Mouse (Mus musculus): ENCODE data around the gene Tmem135. TPM values are rescaled to one million over a fixed set of nuclear protein-coding genes. Genes with fewer than 3 reads are reported as not detected.

Tmem135 gene
- polyA plus RNA-seq (2015; fragmentation: Nextera tagmentation; extraction: Ambion mirVana), result 21.7 and 26.1 TPM in 2 replicates

- Histone ChIP-seq H3K9me3 (ENCODE audit: low read length) (no peaks in the 10 kb centered on the region), H3K27me3 (replicated peaks; ENCODE audit: insufficient read depth, low read length) (no peaks in the 10 kb centered on the region), H3K27ac (ENCODE audit: low read length) (peak within 1 kb of the TSS; percentile 88), H3K4me3 (ENCODE audit: low read depth, low read length) (peak within 1 kb of the TSS; percentile 73), H3K36me3 (ENCODE audit: insufficient read depth, low read length) (no peaks in the 10 kb centered on the region), H3K4me2 (replicated peaks; ENCODE audit: low read depth, low read length) (peak within 1 kb of the TSS; percentile 92), H3K4me1 (ENCODE audit: insufficient read depth, low read depth, low read length) (peaks cover 2% of the 10 kb centered on the region), H3K9ac (replicated peaks; ENCODE audit: low read depth) (peak within 1 kb of the TSS; percentile 77)
- whole genome bisulfite sequencing, result under 1% methylated on average over 24 of the region's 62 CpGs
- TF ChIP-seq EP300 (IDR thresholded peaks at IDR 0.05) (no peak), CTCF (IDR thresholded peaks at IDR 0.05) (peak; percentile 24)
- DNase-seq (ENCODE audit: low spot score), result peak; percentile 98
- ATAC-seq, result peak; percentile 96
These were observed at the start of gene Tmem135, which contains the start of gene Fzd4 for GRCm38 (mm10) chr7:89404081-89404733. Gene Tmem135, minus strand, starts transcription at chr7:89404222. Gene Fzd4, plus strand, starts transcription at chr7:89404355.

- no peaks in the 10 kb centered on the region for H3K9me3 ChIP-seq (ENCODE audit: low read length)
- TF ChIP-seq EP300 (IDR thresholded peaks at IDR 0.05) (no peak), CTCF (IDR thresholded peaks at IDR 0.05) (no peak)
- H3K9ac ChIP-seq (replicated peaks; ENCODE audit: low read depth), result no peak overlapping the region
- no peak for ATAC-seq
- H3K27me3 ChIP-seq (replicated peaks; ENCODE audit: insufficient read depth, low read length), result no peaks in the 10 kb centered on the region
- DNase-seq (ENCODE audit: low spot score), result no peak
- H3K4me1 ChIP-seq (ENCODE audit: insufficient read depth, low read depth, low read length), result no peaks in the 10 kb centered on the region
- WGBS, result 48% methylated on average over 2 of the region's 2 CpGs
- no peak overlapping the region for H3K4me2 ChIP-seq (replicated peaks; ENCODE audit: low read depth, low read length)
- no peak overlapping the region for H3K27ac ChIP-seq (ENCODE audit: low read length)
- no peaks in the 10 kb centered on the region for H3K36me3 ChIP-seq (ENCODE audit: insufficient read depth, low read length)
- H3K4me3 ChIP-seq (ENCODE audit: low read depth, low read length), result no peak overlapping the region
These were observed 46.3 kb upstream of the Tmem135 start for GRCm38 (mm10) chr7:89450312-89450711.

GRCm38 (mm10) chr7:89445137-89445536, 41.1 kb upstream of the Tmem135 start:
- no peaks in the 10 kb centered on the region for H3K4me1 ChIP-seq (ENCODE audit: insufficient read depth, low read depth, low read length)
- no peak overlapping the region for H3K4me2 ChIP-seq (replicated peaks; ENCODE audit: low read depth, low read length)
- H3K4me3 ChIP-seq (ENCODE audit: low read depth, low read length), result no peak overlapping the region
- H3K27ac ChIP-seq (ENCODE audit: low read length), result no peak overlapping the region
- no peaks in the 10 kb centered on the region for H3K27me3 ChIP-seq (replicated peaks; ENCODE audit: insufficient read depth, low read length)
- no peaks in the 10 kb centered on the region for H3K9me3 ChIP-seq (ENCODE audit: low read length)
- DNase-seq (ENCODE audit: low spot score) (peak; percentile 87), ATAC-seq (peak; percentile 92)
- no peak overlapping the region for H3K9ac ChIP-seq (replicated peaks; ENCODE audit: low read depth)
- no peak for TF ChIP-seq CTCF (IDR thresholded peaks at IDR 0.05)
- TF ChIP-seq EP300 (IDR thresholded peaks at IDR 0.05), result peak; percentile 65; the same call in 1 of the 2 replicates
- WGBS, result 35% methylated on average over 4 of the region's 4 CpGs
- no peaks in the 10 kb centered on the region for H3K36me3 ChIP-seq (ENCODE audit: insufficient read depth, low read length)

- Histone ChIP-seq H3K27me3 (replicated peaks; ENCODE audit: insufficient read depth, low read length) (no peaks in the 10 kb centered on the region), H3K4me2 (replicated peaks; ENCODE audit: low read depth, low read length) (no peak overlapping the region), H3K27ac (ENCODE audit: low read length) (no peak overlapping the region), H3K36me3 (ENCODE audit: insufficient read depth, low read length) (no peaks in the 10 kb centered on the region), H3K9me3 (ENCODE audit: low read length) (no peaks in the 10 kb centered on the region), H3K4me1 (ENCODE audit: insufficient read depth, low read depth, low read length) (no peaks in the 10 kb centered on the region), H3K4me3 (ENCODE audit: low read depth, low read length) (no peak overlapping the region), H3K9ac (replicated peaks; ENCODE audit: low read depth) (no peak overlapping the region)
- TF ChIP-seq EP300 (IDR thresholded peaks at IDR 0.05) (no peak), CTCF (IDR thresholded peaks at IDR 0.05) (no peak)
- WGBS, result 66% methylated on average over 4 of the region's 4 CpGs
- DNase-seq (ENCODE audit: low spot score) (no peak), ATAC-seq (no peak)
These were observed 38.2 kb upstream of the Tmem135 start for GRCm38 (mm10) chr7:89442242-89442641.

- ATAC-seq, result no peak
- H3K9me3 ChIP-seq (ENCODE audit: low read length), result no peaks in the 10 kb centered on the region
- no peak overlapping the region for H3K4me3 ChIP-seq (ENCODE audit: low read depth, low read length)
- DNase-seq (ENCODE audit: low spot score), result no peak
- H3K36me3 ChIP-seq (ENCODE audit: insufficient read depth, low read length), result no peaks in the 10 kb centered on the region
- WGBS, result 48% methylated on average over 7 of the region's 7 CpGs
- TF ChIP-seq CTCF (IDR thresholded peaks at IDR 0.05) (no peak), EP300 (IDR thresholded peaks at IDR 0.05) (no peak)
- no peaks in the 10 kb centered on the region for H3K4me1 ChIP-seq (ENCODE audit: insufficient read depth, low read depth, low read length)
- H3K27me3 ChIP-seq (replicated peaks; ENCODE audit: insufficient read depth, low read length), result no peaks in the 10 kb centered on the region
- H3K27ac ChIP-seq (ENCODE audit: low read length), result no peak overlapping the region
- no peak overlapping the region for H3K9ac ChIP-seq (replicated peaks; ENCODE audit: low read depth)
- no peak overlapping the region for H3K4me2 ChIP-seq (replicated peaks; ENCODE audit: low read depth, low read length)
These were observed 37.3 kb upstream of the Tmem135 start for GRCm38 (mm10) chr7:89441291-89441690.

- H3K27ac ChIP-seq (ENCODE audit: low read length), result no peak overlapping the region
- H3K4me3 ChIP-seq (ENCODE audit: low read depth, low read length), result no peak overlapping the region
- WGBS, result 39% methylated on average over 4 of the region's 4 CpGs
- peak; percentile 85 for DNase-seq (ENCODE audit: low spot score)
- no peak overlapping the region for H3K9ac ChIP-seq (replicated peaks; ENCODE audit: low read depth)
- H3K4me1 ChIP-seq (ENCODE audit: insufficient read depth, low read depth, low read length), result no peaks in the 10 kb centered on the region
- H3K27me3 ChIP-seq (replicated peaks; ENCODE audit: insufficient read depth, low read length), result no peaks in the 10 kb centered on the region
- no peak overlapping the region for H3K4me2 ChIP-seq (replicated peaks; ENCODE audit: low read depth, low read length)
- no peaks in the 10 kb centered on the region for H3K36me3 ChIP-seq (ENCODE audit: insufficient read depth, low read length)
- H3K9me3 ChIP-seq (ENCODE audit: low read length), result no peaks in the 10 kb centered on the region
- TF ChIP-seq CTCF (IDR thresholded peaks at IDR 0.05) (peak; percentile 83), EP300 (IDR thresholded peaks at IDR 0.05) (no peak)
- peak; percentile 43; the same call in 1 of the 2 replicates for ATAC-seq
These were observed 33.6 kb upstream of the Tmem135 start for GRCm38 (mm10) chr7:89437589-89437988.
